Mouse (Mus musculus): Measurements from ENCODE around the gene Gm45717. TPM values are rescaled to one million over a fixed set of nuclear protein-coding genes. Genes with fewer than 3 reads are reported as not detected.

Gm45717 gene
- polyA plus RNA-seq, 1 experiment: not detected

DNA sequence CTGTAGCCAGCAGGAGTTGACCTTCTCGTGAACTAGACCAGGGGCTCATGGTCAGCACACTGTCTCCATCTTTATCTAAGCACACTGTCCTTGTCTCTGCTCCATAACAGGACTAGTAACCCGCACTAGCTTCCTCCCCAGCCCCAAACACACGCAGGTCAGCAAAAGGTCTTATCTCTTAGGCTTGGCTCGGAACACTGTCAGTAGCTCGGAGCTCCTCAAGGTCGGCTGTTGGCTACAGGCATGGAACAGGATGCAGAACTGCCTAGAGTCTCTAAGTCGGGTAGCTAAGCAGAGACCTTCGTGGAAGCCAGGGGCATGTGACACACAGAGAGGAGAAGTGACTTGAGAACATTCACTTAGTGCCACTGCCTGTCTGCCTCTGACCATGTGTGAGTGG, 7.6 kb downstream of the Gm45717 start:
- WGBS: 78% methylated on average over 8 of the region's 8 CpGs
- DNase-seq (ENCODE audit: low read depth, low spot score): no peak

DNA sequence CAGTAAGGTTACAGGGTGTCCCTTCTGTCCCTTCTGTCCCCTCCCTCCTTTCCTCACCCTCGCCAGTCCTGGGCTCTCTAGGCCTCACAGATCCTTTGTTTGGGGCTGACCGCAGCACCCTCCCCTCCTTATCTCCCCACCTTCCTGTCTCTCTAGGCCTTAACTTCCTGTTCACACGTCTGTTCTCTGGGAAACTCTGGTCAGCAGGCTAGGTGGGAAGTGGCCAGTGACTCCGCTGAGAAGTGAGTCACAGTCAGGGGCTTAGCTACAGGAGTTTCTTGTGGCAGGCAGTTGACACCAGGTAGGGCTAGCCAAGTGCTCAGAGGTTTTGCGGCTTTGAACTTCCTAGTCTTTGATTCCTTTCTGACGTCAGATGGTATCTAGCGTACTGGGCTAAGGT, 8.8 kb downstream of the Gm45717 start:
- no peak for DNase-seq (ENCODE audit: low read depth, low spot score)
- WGBS: 60% methylated on average over 7 of the region's 7 CpGs

DNA sequence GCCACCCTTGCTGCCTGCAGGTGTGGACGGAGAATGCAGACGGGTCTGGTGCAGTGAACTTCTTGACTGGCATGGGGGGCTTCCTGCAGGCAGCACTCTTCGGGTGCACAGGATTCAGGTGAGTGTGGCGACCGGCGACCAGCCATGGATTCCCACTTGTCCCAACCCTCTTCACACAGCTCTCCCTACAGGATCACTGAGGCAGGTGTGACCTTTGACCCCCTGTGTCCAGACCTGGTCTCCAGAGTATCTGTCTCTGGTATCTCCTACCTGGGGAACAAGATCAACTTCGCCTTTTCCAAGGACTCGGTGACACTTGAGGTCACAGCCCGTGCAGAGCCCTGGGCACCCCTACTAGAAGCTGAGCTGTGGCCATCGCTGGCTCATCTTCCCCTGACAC, 9.4 kb downstream of the Gm45717 start:
- no peak for DNase-seq (ENCODE audit: low read depth, low spot score)
- WGBS: 91% methylated on average over 10 of the region's 10 CpGs

DNA sequence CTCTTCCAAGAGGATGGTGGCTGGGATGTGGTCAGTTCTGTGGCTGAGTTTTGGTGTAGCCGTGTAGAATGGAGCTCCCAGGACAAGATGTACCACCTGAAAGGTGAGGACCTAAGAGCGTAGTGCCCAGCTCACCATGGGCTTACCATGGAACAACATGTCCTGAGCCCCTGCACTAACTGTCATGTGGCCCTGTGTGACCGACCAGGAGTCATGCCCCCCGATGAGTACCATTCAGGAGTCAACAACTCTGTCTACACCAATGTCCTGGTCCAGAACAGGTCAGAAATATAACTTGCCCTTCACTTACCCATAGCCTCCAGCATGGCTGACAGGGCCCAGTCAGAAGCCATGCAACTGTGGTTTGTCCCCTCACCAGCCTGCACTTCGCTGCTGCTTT, 10.5 kb downstream of the Gm45717 start:
- DNase-seq (ENCODE audit: low read depth, low spot score): no peak
- 91% methylated on average over 5 of the region's 5 CpGs for WGBS

DNA sequence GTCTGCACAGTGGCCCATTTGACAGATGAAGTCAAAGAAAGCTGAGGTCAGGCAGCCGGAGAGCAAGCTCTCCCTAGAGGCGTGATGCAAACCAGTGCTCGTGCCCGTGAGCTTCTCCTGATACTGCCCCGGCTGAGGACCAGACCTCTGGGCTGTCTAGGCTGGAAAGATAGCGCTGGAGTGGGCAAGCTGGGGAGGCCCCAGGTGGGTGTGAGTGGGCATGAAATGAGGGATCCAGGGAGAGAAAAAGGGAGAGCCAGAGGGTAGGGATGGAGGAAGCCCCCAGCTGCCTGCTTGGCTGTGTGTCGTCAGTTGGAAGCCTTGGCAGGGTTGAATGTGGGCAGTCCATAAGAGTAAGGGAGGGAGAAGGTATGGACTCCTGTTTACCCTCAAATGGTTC, 11.5 kb downstream of the Gm45717 start:
- WGBS: 87% methylated on average over 7 of the region's 7 CpGs
- no peak for DNase-seq (ENCODE audit: low read depth, low spot score)

DNA sequence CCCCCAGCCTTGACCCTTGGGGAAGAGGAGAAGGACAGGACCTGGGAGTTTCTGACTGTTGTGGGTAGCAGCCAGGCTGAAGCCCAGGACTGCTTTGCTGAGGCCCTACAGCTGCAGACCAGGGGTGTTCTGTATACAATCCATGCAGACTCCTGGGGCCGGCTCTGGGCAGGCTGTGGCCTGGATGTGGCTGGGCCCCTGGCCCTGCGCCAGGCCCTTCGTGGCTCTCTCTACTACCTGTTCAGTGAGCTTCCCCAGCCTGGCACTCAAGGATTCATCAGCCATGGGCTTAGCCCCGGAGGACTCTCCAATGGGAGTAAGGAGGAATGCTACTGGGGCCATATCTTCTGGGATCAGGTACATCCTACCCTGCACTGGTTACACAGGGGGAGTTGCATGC, 12.4 kb downstream of the Gm45717 start:
- 48% methylated on average over 4 of the region's 4 CpGs for WGBS
- DNase-seq (ENCODE audit: low read depth, low spot score): no peak

DNA sequence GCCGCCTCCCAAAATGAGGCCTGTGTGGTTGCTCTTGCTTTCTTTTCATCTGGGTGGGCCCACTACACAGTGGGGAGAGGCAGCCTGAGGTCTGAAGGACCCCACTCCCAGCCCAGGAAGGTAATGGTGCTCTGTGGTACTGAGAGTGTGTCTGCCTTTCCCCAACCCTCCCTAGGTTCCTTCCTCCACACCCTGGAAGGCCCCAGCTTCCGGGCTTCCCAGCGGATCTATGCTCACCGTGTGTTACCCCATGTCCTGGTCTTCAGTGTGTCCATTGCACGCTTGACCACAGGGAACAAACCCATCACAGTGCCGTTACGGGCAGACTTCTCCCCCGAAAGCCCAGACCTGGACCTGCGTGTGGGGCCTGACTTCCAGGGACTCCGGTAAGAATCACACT, 12.9 kb downstream of the Gm45717 start:
- no peak for DNase-seq (ENCODE audit: low read depth, low spot score)

DNA sequence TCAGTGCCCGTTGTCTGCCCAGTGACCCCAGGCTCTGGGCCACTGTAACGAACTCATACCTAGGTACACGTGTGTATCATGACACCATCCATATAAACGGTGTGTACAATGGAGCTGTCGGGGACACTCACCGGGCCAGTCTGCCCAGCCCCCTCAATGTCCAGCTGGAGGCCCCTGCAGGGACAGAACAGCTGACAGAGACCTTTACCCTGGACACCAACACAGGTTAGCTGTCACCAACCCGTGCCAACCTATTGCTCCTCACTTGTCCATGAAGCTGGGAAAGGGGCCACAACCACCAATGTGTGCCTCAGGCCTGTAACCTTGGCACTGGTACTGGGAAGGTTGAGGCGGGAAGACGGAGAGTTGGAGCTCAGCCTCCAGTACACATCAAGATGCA, 13.4 kb downstream of the Gm45717 start:
- no peak for DNase-seq (ENCODE audit: low read depth, low spot score)
- 19% methylated on average over 9 of the region's 9 CpGs for WGBS

More for the DNA sequence above, 12.9 kb downstream of the Gm45717 start:
- WGBS: 87% methylated on average over 10 of the region's 10 CpGs

DNA sequence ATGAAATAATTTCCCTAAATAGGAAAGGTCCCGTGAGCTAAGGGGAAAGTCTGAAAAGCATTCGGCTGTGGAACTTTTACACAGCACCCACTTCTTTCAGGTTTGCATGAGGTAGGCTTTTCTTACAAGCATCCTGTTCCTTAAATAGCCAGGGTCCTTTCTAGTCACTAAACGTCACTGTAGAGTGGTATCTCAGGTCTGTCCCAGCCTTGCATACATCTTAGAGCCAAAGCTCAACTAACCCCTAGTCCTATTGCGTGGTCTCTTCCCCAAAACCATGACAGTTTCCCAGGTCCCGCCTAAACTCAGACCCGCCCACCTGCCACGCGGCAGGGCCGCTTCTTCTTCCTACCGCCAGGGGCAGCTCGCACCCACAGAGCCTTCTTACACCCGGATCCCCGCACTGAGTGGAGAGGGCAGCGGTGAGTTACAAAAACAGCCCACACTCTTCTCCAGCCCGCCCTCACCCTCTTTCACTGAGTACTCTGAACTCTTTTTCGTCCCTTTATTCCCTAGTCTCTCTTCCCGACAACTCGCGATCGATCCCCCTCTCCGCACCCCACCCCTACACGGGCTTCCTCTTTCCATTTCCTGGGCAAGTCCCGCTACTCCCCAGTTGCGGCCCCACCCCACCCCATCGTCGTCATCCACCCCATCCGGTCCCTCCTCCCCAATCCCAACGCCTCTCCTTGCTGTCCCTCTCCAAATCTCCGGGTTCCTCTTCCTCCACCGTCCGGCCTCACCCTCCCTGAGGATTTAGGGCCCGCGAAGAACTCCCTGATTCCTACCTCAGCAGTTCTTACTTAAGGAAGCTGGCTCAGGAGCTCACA, 14.3 kb downstream of the Gm45717 start, which contains the start of gene Pgghg:
Pgghg (plus strand) TSS at position 170 of the 830 bp plus-strand sequence.
- 1% methylated on average over 33 of the region's 33 CpGs for WGBS
- no peak for DNase-seq (ENCODE audit: low read depth, low spot score)

DNA sequence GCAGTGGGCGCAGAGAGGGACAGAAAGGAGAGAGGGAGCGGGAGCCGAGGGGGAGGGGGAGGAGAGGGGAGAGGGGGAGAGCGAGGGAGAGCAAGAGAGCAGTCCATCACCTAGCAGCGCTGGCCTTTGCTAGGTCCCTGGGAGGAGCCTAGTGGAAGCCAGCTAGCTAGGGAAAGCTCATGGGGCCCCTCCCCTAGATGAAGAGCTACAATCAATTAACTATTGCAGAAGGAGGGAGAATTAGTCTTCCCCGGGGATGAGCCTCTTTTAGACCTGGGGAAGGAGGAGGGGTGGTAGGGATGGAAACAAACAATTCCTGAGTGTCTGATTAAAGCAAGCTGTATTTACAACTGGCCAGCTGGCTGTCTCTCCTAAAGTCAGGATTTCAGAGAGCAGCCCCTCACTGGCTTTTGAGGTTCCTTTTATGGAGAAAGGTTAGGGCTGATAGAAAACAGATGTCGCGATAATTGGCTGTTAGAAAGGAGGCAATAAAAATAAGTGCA, 16.0 kb downstream of the Gm45717 start:
- 25% methylated on average over 7 of the region's 8 CpGs for WGBS

DNA sequence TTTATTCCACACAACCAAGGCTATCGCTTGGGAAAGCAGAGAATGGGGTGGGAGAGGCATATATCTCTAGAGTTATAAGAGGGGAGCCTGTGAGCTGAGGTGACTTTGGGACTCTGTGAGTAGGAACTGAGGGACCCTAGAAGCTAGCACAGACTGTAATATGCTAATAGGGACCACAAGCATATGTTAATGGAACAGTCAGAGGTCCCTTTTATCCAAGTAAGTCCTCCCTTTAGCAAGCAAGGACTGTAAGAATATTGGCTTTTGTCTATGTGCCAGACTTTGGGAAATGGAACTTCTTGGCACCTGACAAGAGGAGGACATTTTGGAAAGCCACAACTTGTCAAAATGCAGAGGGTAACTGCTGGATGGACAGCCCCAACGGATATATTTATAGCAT, 16.8 kb downstream of the Gm45717 start:
- DNase-seq (ENCODE audit: low read depth, low spot score): no peak
- 73% methylated on average over 2 of the region's 2 CpGs for WGBS

More for the DNA sequence above, 16.0 kb downstream of the Gm45717 start:
- DNase-seq (ENCODE audit: low read depth, low spot score): no peak

DNA sequence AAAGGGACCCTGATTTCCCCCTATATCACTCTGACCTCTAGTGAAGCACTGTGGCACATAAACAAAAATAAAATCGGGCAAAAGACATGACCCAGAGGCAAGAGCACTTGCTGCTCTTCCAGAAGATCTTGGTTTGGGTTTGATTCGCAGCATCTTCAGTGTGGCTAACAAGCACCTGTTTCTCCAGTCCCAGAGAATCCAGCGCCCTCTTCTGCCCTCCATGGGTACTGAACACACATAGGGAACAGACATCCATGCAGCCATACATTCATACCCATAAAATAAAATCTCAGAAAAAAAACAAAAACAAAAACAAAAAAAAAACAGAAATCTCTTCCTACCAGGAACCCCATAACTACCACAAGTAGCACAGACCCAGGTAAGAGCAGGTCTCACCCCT, 17.3 kb downstream of the Gm45717 start:
- DNase-seq (ENCODE audit: low read depth, low spot score): no peak
- 65% methylated on average over 3 of the region's 3 CpGs for WGBS

DNA sequence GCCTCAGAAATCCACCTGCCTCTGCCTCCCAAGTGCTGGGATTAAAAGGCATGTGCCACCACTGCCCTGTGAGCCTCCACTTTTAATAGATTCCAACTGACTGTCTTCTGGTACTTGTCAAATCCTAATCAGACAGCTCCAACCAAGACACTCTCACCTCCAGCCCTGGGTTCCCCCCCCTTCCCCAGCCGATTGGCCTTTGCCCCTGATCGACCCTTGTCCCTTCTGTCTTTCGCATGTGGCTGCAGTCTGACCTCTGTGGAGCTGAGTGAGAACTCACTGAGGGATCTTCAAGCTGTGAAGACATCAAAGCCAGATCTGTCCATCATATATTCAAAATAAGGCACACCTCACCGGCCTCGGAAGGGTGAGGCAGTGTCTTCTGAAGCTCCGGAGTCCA, 28.6 kb downstream of the Gm45717 start:
- no peak for DNase-seq (ENCODE audit: low read depth, low spot score)
- WGBS: 76% methylated on average over 6 of the region's 6 CpGs

DNA sequence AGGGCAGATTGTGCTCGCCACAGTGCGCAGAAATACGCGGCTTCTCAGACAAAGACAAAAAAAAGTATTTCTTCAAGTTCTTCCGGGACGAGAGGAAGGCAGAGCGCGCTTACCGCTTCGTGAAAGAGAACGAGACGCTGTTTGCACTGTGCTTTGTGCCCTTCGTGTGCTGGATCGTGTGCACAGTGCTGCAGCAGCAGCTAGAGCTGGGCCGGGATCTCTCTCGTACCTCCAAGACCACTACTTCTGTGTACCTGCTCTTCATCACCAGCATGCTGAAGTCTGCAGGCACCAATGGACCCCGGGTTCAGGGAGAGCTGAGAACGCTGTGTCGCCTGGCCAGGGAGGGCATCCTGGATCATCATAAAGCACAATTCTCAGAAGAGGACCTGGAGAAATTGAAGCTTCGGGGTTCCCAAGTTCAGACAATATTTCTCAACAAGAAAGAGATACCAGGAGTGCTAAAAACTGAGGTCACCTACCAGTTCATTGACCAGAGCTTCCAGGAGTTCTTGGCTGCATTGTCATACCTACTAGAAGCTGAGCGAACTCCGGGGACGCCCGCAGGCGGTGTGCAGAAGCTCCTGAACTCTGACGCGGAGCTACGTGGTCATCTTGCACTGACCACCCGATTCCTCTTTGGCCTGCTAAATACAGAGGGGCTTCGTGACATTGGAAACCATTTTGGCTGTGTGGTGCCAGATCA, 32.5 kb downstream of the Gm45717 start:
- WGBS: 10% methylated on average over 30 of the region's 30 CpGs
- DNase-seq (ENCODE audit: low read depth, low spot score): no peak

DNA sequence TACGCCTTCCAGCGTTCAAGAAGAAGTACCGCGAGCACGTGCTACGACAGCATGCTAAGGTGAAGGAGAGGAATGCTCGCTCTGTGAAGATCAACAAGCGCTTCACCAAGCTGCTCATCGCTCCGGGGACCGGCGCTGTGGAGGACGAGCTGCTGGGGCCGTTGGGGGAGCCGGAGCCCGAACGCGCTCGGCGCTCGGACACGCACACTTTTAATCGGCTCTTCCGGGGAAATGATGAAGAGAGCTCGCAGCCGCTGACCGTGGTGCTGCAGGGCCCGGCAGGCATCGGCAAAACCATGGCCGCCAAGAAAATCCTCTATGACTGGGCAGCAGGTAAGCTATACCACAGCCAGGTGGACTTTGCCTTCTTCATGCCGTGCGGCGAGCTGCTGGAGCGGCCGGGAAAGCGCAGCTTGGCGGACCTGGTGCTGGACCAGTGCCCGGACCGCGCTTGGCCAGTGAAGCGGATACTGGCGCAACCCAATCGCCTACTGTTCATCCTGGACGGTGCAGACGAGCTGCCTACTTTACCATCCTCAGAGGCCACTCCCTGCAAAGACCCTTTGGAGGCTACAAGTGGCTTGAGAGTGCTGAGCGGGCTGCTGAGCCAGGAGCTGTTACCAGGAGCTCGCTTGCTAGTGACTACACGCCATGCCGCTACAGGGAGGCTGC, 33.2 kb downstream of the Gm45717 start:
- DNase-seq (ENCODE audit: low read depth, low spot score): no peak
- WGBS: under 1% methylated on average over 49 of the region's 49 CpGs

DNA sequence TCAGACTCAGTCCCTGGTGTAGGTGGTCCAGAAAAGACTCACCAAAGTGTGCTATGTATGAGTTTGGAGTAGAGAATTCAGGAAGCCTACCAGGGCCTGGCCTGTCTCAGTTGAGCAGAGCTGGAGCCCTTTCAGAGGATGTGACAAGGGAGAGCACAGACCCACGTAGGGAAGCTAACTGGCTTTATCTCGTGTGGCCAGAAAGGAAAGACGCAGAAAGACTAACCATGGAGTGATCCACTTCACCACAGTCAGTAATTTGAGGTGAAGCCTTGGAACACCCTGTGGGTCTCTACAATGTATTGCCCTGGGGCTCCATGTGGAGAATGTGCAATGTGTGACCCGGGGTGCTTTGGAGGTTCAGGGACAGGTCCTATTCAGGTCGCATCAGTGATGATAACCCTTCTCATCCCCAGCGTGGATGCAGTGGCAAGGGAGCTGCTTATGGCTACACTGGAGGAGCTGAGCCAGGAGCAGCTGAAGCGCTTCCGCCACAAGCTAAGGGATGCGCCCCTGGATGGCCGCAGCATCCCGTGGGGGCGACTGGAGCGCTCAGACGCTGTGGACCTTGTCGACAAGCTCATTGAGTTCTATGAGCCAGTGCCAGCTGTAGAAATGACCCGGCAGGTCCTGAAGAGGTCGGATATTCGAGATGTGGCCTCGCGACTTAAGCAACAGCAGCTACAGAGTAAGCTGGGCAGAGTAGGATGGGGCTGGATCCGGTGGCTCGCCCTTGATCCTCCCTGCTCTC, 34.3 kb downstream of the Gm45717 start:
- DNase-seq (ENCODE audit: low read depth, low spot score): no peak
- 17% methylated on average over 22 of the region's 22 CpGs for WGBS

DNA sequence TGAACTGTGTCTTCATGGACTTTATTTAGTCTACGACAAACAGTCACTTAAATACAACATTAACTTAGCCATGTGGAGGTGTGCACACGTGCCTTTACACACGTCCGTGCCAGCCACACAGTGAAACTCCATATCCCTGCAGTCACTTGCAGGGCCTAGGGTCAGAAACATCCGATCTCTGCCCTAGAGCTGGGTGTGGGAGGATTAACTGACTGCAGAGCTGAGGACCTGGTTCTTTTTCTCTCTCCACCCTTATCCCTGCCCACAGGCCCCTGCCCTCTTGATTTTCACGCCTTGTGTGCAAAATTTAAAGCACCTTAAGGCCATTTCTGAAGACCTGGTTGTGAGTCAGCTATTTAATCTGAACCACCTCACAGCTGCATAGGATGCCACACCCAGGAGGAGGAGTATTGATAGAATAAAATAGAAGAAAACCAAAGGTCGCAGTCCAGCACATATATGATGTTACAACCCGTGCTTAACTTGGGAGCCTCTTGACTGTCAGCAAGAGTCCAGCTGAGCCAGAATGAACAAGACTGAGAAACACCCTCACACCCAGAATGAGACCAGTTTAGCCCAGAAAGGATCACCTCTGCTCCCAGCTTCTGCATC, 35.2 kb downstream of the Gm45717 start, which contains the start of gene Nlrp6:
Nlrp6 (plus strand) TSS at position 485 of the 612 bp plus-strand sequence.
- DNase-seq (ENCODE audit: low read depth, low spot score): no peak
- WGBS: 28% methylated on average over 8 of the region's 8 CpGs

DNA sequence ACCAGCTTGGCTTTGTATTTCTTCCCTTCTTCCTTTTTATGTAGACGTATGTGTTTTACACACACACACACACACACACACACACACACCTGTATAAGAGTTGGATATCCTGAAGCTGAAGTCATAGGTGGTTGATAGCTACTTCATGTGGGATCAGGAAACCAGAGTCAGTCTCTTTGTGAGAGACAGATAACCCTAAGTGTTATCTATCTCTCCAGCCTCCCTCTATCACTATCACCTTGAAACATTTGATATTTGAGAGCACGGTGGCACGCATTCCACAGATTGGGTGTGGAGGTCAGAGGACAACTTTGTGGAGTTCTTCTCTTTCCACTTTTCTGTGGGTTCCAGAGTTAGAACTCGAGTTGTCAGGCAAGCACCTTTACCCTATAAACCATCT, 35.8 kb downstream of the Gm45717 start:
- DNase-seq (ENCODE audit: low read depth, low spot score): no peak
- WGBS: 39% methylated on average over 4 of the region's 4 CpGs

DNA sequence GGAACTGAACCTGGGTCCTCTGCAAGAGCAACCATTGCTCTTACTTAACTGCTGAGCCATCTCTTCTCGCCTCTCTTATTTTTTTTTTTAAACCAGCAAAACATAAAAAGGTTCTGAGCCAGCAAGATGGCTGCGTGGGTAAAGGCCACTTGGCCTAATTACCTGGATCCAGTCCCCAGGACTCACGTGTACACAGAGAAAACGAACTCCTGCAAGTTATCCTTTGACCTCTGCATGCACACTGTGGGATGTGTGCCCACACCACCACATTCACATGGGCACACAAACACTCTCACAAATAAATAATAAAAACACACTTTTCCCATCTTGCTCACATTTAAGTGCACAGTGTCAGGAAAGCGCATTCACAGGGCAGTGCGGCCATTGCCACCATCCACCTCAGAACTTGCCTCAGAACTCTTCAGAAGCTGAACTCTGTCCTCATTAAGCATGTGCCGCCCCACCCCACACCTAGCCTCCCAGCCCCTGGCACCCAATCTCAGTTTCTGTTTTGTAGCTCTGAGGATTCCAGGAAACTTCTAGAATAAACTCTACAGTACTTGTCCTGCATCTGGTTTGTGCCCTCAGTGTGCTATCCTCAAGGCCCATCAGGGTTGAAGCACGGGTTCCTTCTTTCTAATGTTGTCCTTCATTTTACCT, 41.6 kb downstream of the Gm45717 start:
- no peak for DNase-seq (ENCODE audit: low read depth, low spot score)
- WGBS: 45% methylated on average over 8 of the region's 8 CpGs
